9 mouse cellular contexts compared by ENCODE assay signal in genomic region chr2:157970669-157971068, GRCm38 (mm10). TPM values are rescaled to one million over a fixed set of nuclear protein-coding genes. Genes with fewer than 3 reads are reported as not detected.
DNase-seq lines count a peak whose midpoint lies in the region; ATAC-seq and TF ChIP-seq lines count a peak whose summit lies in the region.
"Had no signal": no experiment of that assay in that cellular context is flagged by ENCODE, and none has a peak within 500 bp of the region (broad histone marks: within the 10 kb centered on the region; RNA-seq: fewer than 3 reads in every experiment).

No protein-coding gene starts in this region.

- H3K4me2 ChIP-seq in midbrain, embryonic 11.5 days = no peak overlapping the region
- H3K4me2 ChIP-seq in midbrain, embryonic 15.5 days = no peak overlapping the region
- no peak overlapping the region for H3K4me2 ChIP-seq in intestine, postnatal 0 days (replicated peaks; ENCODE audit: low read depth)
- H3K4me2 ChIP-seq: midbrain, embryonic 12.5 days had no signal

- no peaks in the 10 kb centered on the region for H3K36me3 ChIP-seq in midbrain, embryonic 11.5 days (ENCODE audit: control insufficient read depth, insufficient read depth, low read length)
- H3K36me3 ChIP-seq in midbrain, embryonic 15.5 days (replicated peaks) = no peaks in the 10 kb centered on the region
- no peaks in the 10 kb centered on the region for H3K36me3 ChIP-seq in intestine, postnatal 0 days (ENCODE audit: control insufficient read depth, insufficient read depth)
- H3K36me3 ChIP-seq: midbrain, embryonic 12.5 days had no signal

- DNase-seq in midbrain, embryonic 11.5 days (ENCODE audit: low spot score, missing footprints) = peak; percentile 93
- peak; percentile 80 for DNase-seq in adipocyte (ENCODE audit: low spot score)
- peak; percentile 80 for DNase-seq in forelimb bud, embryonic 11.5 days (ENCODE audit: low read depth, low spot score)
- peak; percentile 76 for DNase-seq in lung, postnatal 10 days
- DNase-seq in cerebellum, postnatal 25 days = no peak

- no peak overlapping the region for H3K27ac ChIP-seq in midbrain, embryonic 11.5 days (ENCODE audit: low read depth, low read length)
- H3K27ac ChIP-seq in midbrain, embryonic 15.5 days = no peak overlapping the region
- H3K27ac ChIP-seq in intestine, postnatal 0 days (ENCODE audit: low read depth, low read length) = no peak overlapping the region
- H3K27ac ChIP-seq: midbrain, embryonic 12.5 days had no signal

- no peaks in the 10 kb centered on the region for H3K9me3 ChIP-seq in midbrain, embryonic 11.5 days (ENCODE audit: control insufficient read depth, low read length)
- no peaks in the 10 kb centered on the region for H3K9me3 ChIP-seq in midbrain, embryonic 15.5 days
- H3K9me3 ChIP-seq in intestine, postnatal 0 days (ENCODE audit: control insufficient read depth) = no peaks in the 10 kb centered on the region
- H3K9me3 ChIP-seq: midbrain, embryonic 12.5 days had no signal

- no peak overlapping the region for H3K9ac ChIP-seq in midbrain, embryonic 11.5 days (ENCODE audit: low read length)
- H3K9ac ChIP-seq in midbrain, embryonic 15.5 days = no peak overlapping the region
- H3K9ac ChIP-seq in intestine, postnatal 0 days (ENCODE audit: low read depth, low read length) = no peak overlapping the region
- H3K9ac ChIP-seq: midbrain, embryonic 12.5 days had no signal

- H3K27me3 ChIP-seq in midbrain, embryonic 11.5 days (ENCODE audit: control insufficient read depth, insufficient read depth, low read length) = no peaks in the 10 kb centered on the region
- no peaks in the 10 kb centered on the region for H3K27me3 ChIP-seq in midbrain, embryonic 15.5 days (replicated peaks)
- 0 out of 2 replicates have a peak, but pooled peaks cover 4% of the 10 kb centered on the region for H3K27me3 ChIP-seq in intestine, postnatal 0 days (replicated peaks; ENCODE audit: control insufficient read depth, insufficient read depth, low read length)
- H3K27me3 ChIP-seq: midbrain, embryonic 12.5 days had no signal

- no peak overlapping the region for H3K4me3 ChIP-seq in midbrain, embryonic 11.5 days (ENCODE audit: low read depth, low read length)
- no peak overlapping the region for H3K4me3 ChIP-seq in midbrain, embryonic 15.5 days
- H3K4me3 ChIP-seq in intestine, postnatal 0 days (ENCODE audit: low read depth, low read length) = no peak overlapping the region
- H3K4me3 ChIP-seq: midbrain, embryonic 12.5 days had no signal

- no peak for TF ChIP-seq CTCF in intestine, postnatal 0 days (IDR thresholded peaks at IDR 0.05; ENCODE audit: low read depth)

- H3K4me1 ChIP-seq in midbrain, embryonic 11.5 days (ENCODE audit: control insufficient read depth, insufficient read depth, low read length) = peaks cover 15% of the 10 kb centered on the region
- peaks cover 14% of the 10 kb centered on the region for H3K4me1 ChIP-seq in midbrain, embryonic 15.5 days
- no peaks in the 10 kb centered on the region for H3K4me1 ChIP-seq in intestine, postnatal 0 days (replicated peaks; ENCODE audit: control insufficient read depth, insufficient read depth, low read length)

- 1% methylated on average over 3 of the region's 3 CpGs for WGBS in midbrain, embryonic 11.5 days
- 13% methylated on average over 3 of the region's 3 CpGs for WGBS in midbrain, embryonic 15.5 days
- 1% methylated on average over 3 of the region's 3 CpGs for WGBS in intestine, postnatal 0 days

- ATAC-seq in midbrain, embryonic 11.5 days (ENCODE audit: low FRiP score) = no peak
- no peak for ATAC-seq in midbrain, embryonic 15.5 days (replicated peaks)
- ATAC-seq in erythroblast, adult 5-6 weeks (replicated peaks; ENCODE audit: low FRiP score, poor library complexity, severe bottlenecking) = no peak
- no peak for ATAC-seq in intestine, postnatal 0 days

RNA-seq across cellular contexts. Expression of gene Vstm2l, which starts 56.2 kb away (rescaled TPM):
- 3.4 and 3.5 TPM in 2 replicates for polyA plus RNA-seq in midbrain, embryonic 11.5 days (2014; fragmentation: Nextera tagmentation; extraction: Ambion mirVana)
- polyA plus RNA-seq in midbrain, embryonic 15.5 days (2015; fragmentation: Nextera tagmentation; extraction: Ambion mirVana) = 28.3 and 33.3 TPM in 2 replicates
- total RNA-seq in erythroblast, adult 5-6 weeks (2015; ENCODE audit: low replicate concordance) = not detected in 2 replicates
- total RNA-seq in erythroblast, adult 5-6 weeks (2017; ENCODE audit: low replicate concordance) = not detected in 2 replicates
- polyA plus RNA-seq in intestine, postnatal 0 days (2015; fragmentation: Nextera tagmentation; extraction: Ambion mirVana) = 0.75 and 0.90 TPM in 2 replicates

RNA-seq across cellular contexts. Expression of gene Tti1, which starts 57.6 kb away (rescaled TPM):
- polyA plus RNA-seq in midbrain, embryonic 11.5 days (2014; fragmentation: Nextera tagmentation; extraction: Ambion mirVana) = 28.8 and 30.3 TPM in 2 replicates
- 17.4 and 19.5 TPM in 2 replicates for polyA plus RNA-seq in midbrain, embryonic 15.5 days (2015; fragmentation: Nextera tagmentation; extraction: Ambion mirVana)
- total RNA-seq in erythroblast, adult 5-6 weeks (2015; ENCODE audit: low replicate concordance) = 1.3 and 10.4 TPM in 2 replicates
- 9.5 and 12.6 TPM in 2 replicates for total RNA-seq in erythroblast, adult 5-6 weeks (2017; ENCODE audit: low replicate concordance)
- polyA plus RNA-seq in intestine, postnatal 0 days (2015; fragmentation: Nextera tagmentation; extraction: Ambion mirVana) = 5.1 and 5.4 TPM in 2 replicates

RNA-seq across cellular contexts. Expression of gene Rprd1b, which starts 57.6 kb away (rescaled TPM):
- polyA plus RNA-seq in midbrain, embryonic 11.5 days (2014; fragmentation: Nextera tagmentation; extraction: Ambion mirVana) = 64.9 and 68.1 TPM in 2 replicates
- 34.7 and 36.6 TPM in 2 replicates for polyA plus RNA-seq in midbrain, embryonic 15.5 days (2015; fragmentation: Nextera tagmentation; extraction: Ambion mirVana)
- 19.2 and 20.8 TPM in 2 replicates for total RNA-seq in erythroblast, adult 5-6 weeks (2015; ENCODE audit: low replicate concordance)
- 25.5 and 31.2 TPM in 2 replicates for total RNA-seq in erythroblast, adult 5-6 weeks (2017; ENCODE audit: low replicate concordance)
- polyA plus RNA-seq in intestine, postnatal 0 days (2015; fragmentation: Nextera tagmentation; extraction: Ambion mirVana) = 17.1 and 19.8 TPM in 2 replicates

Comparison
In these comparisons a context has a peak if more than half of its experiments do, and no peak if none do; other contexts are left out.
1. DNase-seq: peak in midbrain, embryonic 11.5 days (single experiment), adipocyte (single experiment), forelimb bud, embryonic 11.5 days (single experiment) and lung, postnatal 10 days (single experiment); none in cerebellum, postnatal 25 days (0 of 2).